Comparison of ENCODE assay signal across 24 mouse cellular contexts in the genomic region with DNA sequence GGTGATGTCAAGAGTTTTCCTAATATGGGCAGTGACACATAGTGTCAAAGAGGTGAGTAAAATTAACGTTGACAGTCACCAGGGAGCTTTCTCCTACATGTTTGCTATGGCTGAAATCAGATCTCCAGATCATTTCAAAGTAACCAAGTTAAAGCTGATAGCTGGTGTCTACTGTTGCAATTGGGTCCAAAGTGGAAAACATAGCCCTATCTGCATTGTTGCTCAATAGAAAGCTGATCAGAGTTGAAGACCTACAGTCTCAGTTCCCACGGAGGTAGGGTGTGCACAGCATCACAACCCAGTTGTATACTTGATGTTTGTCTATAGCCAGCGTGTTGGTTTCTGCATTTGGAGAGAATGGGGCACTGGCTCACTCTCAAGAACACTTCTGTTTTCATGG.
"Had no signal": no experiment of that assay in that cellular context is flagged by ENCODE, and none has a peak within 500 bp of the region (broad histone marks: within the 10 kb centered on the region; RNA-seq: fewer than 3 reads in every experiment).

No protein-coding gene starts in this region.

- H3K36me3 ChIP-seq: hindbrain, embryonic 12.5 days had no signal

- H3K27ac ChIP-seq: gastrocnemius, adult 2 months; heart, embryonic 10.5 days; hindbrain, embryonic 10.5 days; hindbrain, embryonic 12.5 days; hindbrain, embryonic 14.5 days; layer of hippocampus, adult 2 months; left cerebral cortex, adult 2 months; limb, embryonic 10.5 days; limb, embryonic 12.5 days had no signal

- H3K9me3 ChIP-seq: heart, embryonic 10.5 days; heart, embryonic 12.5 days; hindbrain, embryonic 10.5 days; hindbrain, embryonic 12.5 days; limb, embryonic 10.5 days; limb, embryonic 12.5 days had no signal

- H3K27me3 ChIP-seq: heart, embryonic 12.5 days; hindbrain, embryonic 12.5 days; limb, embryonic 12.5 days had no signal

- H3K4me3 ChIP-seq: gastrocnemius, adult 2 months; heart, embryonic 10.5 days; heart, embryonic 12.5 days; hindbrain, embryonic 10.5 days; hindbrain, embryonic 12.5 days; layer of hippocampus, adult 2 months; left cerebral cortex, adult 2 months; limb, embryonic 10.5 days; limb, embryonic 12.5 days had no signal

- DNase-seq: forebrain, postnatal 0 days; gastrocnemius, adult 2 months; gastrocnemius, postnatal 10 days; gastrocnemius, postnatal 25 days; heart, adult 18-20 months; heart, postnatal 10 days; heart, postnatal 4 days; kidney, adult 18-20 months; kidney, adult 8-10 months; kidney, postnatal 10 days; kidney, postnatal 25 days; kidney, postnatal 4 days had no signal

- H3K4me1 ChIP-seq: hindbrain, embryonic 10.5 days; hindbrain, embryonic 12.5 days; limb, embryonic 10.5 days; limb, embryonic 12.5 days had no signal

- H3K4me2 ChIP-seq: heart, embryonic 12.5 days; hindbrain, embryonic 12.5 days; hindbrain, embryonic 14.5 days; limb, embryonic 12.5 days had no signal

- H3K9ac ChIP-seq: forebrain, postnatal 0 days; heart, embryonic 12.5 days; hindbrain, embryonic 12.5 days; hindbrain, embryonic 14.5 days; limb, embryonic 12.5 days had no signal

- ATAC-seq: forebrain, postnatal 0 days; hindbrain, embryonic 16.5 days; inflammation-experienced regulatory T-cells, adult 6 months; intestine, postnatal 0 days had no signal
